Mouse (Mus musculus) brain, embryonic 14.5 days (tissue): ENCODE results near the gene Plin5. TPM values are rescaled to one million over a fixed set of nuclear protein-coding genes. Genes with fewer than 3 reads are reported as not detected.

Experiments used
- DNase-seq: peaks from one replicate; pipeline ENCODE4 v3.0.0-alpha.2; 2011; ENCODE audit warnings: low read depth
- CTCF ChIP-seq: fragments of 200-500 bp; IDR thresholded peaks from 2 replicates; pipeline ENCODE4 v1.5.1; 2012; ENCODE audit warnings: inconsistent platforms, mild to moderate bottlenecking, moderate library complexity, borderline replicate concordance; ENCODE audit not compliant: insufficient read depth, insufficient read length; ENCODE audit errors: extremely low read depth
- POLR2A ChIP-seq: fragments of 200-500 bp; IDR thresholded peaks from 2 replicates; pipeline ENCODE4 v1.6.1; 2012; ENCODE audit warnings: mild to moderate bottlenecking, inconsistent platforms, borderline replicate concordance; ENCODE audit not compliant: poor library complexity, insufficient read depth, insufficient read length, severe bottlenecking; ENCODE audit errors: extremely low read depth
- polyA plus RNA-seq: library from polyadenylated mRNA; depleted of rRNA; stranded (reverse); fragments of >200 nt; gene quantifications from 2 replicates; pipeline ENCODE4 v1.2.3, GENCODE M21; 2012

Plin5 gene
- polyA plus RNA-seq, 1 experiment, result 0.67 TPM

- TF ChIP-seq CTCF, result no peak
- no peak for TF ChIP-seq POLR2A
- peak; percentile 70 for DNase-seq
These were observed 24.6 kb upstream of the Plin5 start for GRCm38 (mm10) chr17:56141702-56142605.

GRCm38 (mm10) chr17:56139858-56140595 lies 22.6 kb upstream of the Plin5 start, which contains the start of gene Sema6b:
TSS of gene Sema6b (minus strand) at chr17:56140343.
- peak; percentile 86 for DNase-seq
- TF ChIP-seq POLR2A, result peak; percentile 50; the same call in 1 of the 2 replicates
- no peak for TF ChIP-seq CTCF

GRCm38 (mm10) chr17:56139355-56139754 lies 22.0 kb upstream of the Plin5 start:
- TF ChIP-seq POLR2A (no peak), CTCF (no peak)
- peak; percentile 44 for DNase-seq

GRCm38 (mm10) chr17:56137839-56138613 lies 20.6 kb upstream of the Plin5 start:
- TF ChIP-seq POLR2A, result no peak
- TF ChIP-seq CTCF, result no peak
- no peak for DNase-seq

GRCm38 (mm10) chr17:56136558-56136957 lies 19.2 kb upstream of the Plin5 start:
- TF ChIP-seq POLR2A (no peak), CTCF (no peak)

GRCm38 (mm10) chr17:56134463-56134971 lies 17.1 kb upstream of the Plin5 start:
- no peak for DNase-seq
- TF ChIP-seq POLR2A (no peak), CTCF (peak; percentile 75)

More at GRCm38 (mm10) chr17:56136558-56136957, 19.2 kb upstream of the Plin5 start:
- no peak for DNase-seq

- TF ChIP-seq POLR2A (no peak), CTCF (no peak)
- DNase-seq, result no peak
These were observed 16.3 kb upstream of the Plin5 start for GRCm38 (mm10) chr17:56133457-56134363.

- DNase-seq, result peak; percentile 47
- TF ChIP-seq CTCF, result peak; percentile 92
- no peak for TF ChIP-seq POLR2A
These were observed 15.3 kb upstream of the Plin5 start for GRCm38 (mm10) chr17:56132661-56133060.

- peak; percentile 81 for TF ChIP-seq CTCF
- no peak for TF ChIP-seq POLR2A
- DNase-seq, result peak; percentile 64
These were observed 14.4 kb upstream of the Plin5 start for GRCm38 (mm10) chr17:56131814-56132213.

GRCm38 (mm10) chr17:56131136-56131535 lies 13.7 kb upstream of the Plin5 start:
- DNase-seq, result no peak
- no peak for TF ChIP-seq POLR2A

- DNase-seq, result no peak
- TF ChIP-seq CTCF (no peak), POLR2A (no peak)
These were observed 10.8 kb upstream of the Plin5 start for GRCm38 (mm10) chr17:56128246-56128645.

GRCm38 (mm10) chr17:56126175-56126574 lies 8.8 kb upstream of the Plin5 start:
- TF ChIP-seq CTCF (no peak), POLR2A (no peak)
- DNase-seq, result no peak

GRCm38 (mm10) chr17:56125276-56125630 lies 7.9 kb upstream of the Plin5 start:
- no peak for TF ChIP-seq CTCF
- TF ChIP-seq POLR2A, result no peak
- DNase-seq, result no peak
